Mouse (Mus musculus) cerebral cortex, adult 2 months (tissue): ENCODE measurements around the gene Ubtf.

Experiments used
- WGBS: fragments of 180-500 bp; shearing (Covaris S2); methylation state at CpG from one replicate; pipeline ENCODE4 v1.1.7; 2018; 5-methylcytosine and 5-hydroxymethylcytosine counted together

Gene Ubtf

DNA sequence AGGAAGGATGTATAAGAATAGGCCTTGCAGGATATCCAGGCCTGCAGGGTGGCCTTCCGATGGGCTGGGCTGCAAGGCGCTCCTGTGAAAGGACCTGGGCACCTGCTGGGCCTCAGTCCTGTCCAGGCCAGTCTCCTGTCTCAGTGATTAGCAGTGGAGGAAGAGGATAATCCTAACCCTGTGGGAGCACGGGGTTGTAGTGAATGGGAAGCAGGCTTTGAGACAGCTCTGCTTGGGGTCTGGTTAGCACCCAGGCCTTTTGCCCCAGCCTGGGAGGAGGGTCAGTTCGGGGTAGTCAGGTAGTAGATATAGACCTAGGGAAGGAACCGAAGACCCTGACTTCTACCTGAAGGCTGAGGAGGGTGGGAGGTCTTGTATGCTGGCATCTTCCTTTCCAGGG lies 28.1 kb upstream of the Ubtf start:
- 77% methylated on average over 5 of the region's 5 CpGs for WGBS

DNA sequence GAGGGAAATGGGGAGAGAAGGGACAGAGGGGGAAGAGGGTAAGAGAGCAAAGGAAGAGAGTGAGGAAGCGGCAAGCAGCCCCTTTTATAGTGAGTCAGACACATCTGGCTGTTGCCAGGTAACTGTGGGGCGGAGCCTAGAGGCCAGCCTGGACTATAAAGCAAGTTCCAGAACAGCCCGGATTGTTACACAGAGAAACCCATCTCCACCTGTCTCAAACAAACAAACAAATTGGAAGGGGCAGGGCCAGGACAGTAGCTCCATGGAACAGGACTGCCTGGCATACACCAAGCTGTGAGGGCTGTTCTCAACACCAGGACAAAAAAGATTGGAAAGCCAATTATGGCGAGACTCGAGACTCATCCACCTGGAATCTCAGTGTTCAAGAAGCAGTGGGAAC lies 27.4 kb upstream of the Ubtf start:
- WGBS = 88% methylated on average over 5 of the region's 5 CpGs

DNA sequence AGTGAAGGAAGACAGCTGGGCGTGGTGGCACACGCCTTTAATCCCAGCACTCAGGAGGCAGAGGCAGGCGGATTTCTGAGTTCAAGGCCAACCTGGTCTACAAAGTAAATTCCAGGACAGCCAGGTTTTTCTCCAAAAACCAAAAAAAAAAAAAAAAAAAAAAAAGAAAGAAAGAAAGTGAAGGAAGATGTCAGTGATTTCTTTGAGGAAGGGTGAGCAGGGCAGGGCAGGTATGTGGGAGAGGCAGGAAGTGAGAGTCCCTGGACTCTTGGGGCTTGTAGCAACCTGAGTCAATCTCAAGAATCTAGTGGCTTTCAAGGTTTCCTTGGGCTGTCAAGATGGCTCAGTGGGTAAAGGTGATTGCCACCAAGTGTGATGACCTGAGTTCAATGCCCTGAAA lies 24.9 kb upstream of the Ubtf start:
- WGBS = 94% methylated on average over 3 of the region's 3 CpGs

DNA sequence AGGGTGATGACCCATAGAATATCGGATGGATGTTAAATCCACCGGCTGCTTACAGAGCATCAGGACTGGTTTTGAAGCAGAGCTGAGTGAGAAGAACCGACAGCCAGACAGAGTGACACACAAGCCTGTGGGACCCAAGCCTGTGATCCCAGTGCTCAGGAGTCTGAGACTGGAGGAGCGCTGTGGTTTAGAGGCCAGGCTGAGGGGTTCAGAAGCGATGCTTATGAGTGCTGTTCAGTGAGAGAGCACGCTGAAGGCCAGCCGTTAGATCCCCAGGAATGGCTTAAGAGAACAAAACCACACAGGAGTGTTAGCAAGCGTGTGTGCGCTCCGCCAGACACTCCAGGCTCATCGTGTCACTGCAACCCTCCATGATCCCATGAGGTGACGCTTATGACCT lies 23.2 kb upstream of the Ubtf start:
- WGBS = 87% methylated on average over 12 of the region's 12 CpGs

DNA sequence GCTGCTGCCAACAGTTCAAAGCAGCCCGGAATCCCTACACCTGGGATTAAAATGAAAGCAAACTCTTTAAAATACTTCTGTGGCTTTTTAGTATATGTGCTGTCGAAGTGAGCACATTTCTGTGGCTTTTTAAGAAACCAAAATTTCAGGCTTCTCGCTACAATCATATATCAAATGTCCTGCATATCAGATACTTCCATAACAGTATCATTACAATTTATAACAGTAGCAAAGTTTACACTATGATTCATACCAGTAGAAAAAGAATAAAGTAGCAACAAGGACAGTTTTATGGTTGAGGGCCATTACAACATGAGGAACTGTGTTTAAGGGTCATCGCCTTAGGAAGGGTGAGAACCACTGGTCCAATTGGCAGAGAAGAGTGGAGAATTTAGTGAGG lies 21.6 kb upstream of the Ubtf start:
- 96% methylated on average over 4 of the region's 4 CpGs for WGBS

DNA sequence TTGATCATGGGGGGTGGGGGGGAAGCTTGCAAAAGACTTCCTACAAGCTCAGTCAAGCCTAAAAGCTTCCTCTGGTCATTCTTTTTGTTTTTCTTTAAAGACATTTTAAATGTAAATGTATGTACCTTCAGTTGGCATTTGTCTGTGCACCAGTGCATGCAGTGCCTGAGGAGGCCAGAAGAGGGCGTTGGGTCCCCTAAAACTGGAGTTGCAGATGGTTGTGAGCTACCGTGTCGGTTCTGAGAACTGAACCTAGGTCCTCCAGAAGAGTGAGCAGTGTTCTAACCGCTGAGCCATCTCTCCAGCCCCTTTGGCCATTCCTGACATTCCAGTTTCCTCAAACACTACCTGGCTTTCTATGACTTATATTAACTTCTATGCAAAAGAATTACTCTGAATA lies 20.1 kb upstream of the Ubtf start:
- WGBS = 65% methylated on average over 4 of the region's 4 CpGs

DNA sequence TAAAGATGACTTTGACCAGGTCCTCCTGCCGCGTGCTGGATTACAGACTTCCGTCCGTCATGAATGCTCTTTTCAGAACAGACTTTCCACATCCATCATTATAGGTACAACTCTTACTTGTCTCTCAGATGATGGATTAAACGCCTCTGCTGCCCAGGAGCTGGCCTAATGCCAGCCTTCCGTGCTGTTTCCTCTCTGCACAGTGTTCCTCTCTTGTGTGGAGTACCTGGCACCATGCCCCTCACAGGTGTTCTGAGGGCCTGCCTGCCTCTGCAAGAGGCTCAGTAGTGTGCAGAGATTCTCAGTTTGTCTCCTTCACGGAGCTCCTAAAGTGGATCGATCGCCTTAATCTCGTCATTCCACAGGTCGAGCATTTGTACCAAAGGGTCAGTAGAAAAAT lies 19.7 kb upstream of the Ubtf start:
- 62% methylated on average over 11 of the region's 11 CpGs for WGBS

DNA sequence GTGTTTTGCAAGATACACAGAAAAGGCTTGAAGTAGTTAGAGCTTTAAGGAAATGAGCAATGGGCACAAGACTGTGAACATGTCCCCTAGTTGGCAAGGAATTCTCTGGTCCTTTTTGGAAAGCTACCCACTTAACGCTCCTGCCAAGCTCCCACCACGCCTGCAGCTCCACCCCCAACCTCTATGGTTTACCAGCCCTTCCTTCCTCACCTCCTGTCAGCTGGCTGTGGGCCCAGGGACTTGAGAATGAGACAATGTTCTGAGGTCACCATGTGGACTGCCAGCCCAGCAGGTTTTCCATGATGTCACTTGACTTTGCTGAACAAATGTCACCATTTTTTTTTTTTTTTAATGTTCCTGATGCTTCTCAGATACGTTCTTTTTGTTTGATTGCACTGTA lies 19.0 kb upstream of the Ubtf start:
- WGBS = 26% methylated on average over 3 of the region's 3 CpGs

DNA sequence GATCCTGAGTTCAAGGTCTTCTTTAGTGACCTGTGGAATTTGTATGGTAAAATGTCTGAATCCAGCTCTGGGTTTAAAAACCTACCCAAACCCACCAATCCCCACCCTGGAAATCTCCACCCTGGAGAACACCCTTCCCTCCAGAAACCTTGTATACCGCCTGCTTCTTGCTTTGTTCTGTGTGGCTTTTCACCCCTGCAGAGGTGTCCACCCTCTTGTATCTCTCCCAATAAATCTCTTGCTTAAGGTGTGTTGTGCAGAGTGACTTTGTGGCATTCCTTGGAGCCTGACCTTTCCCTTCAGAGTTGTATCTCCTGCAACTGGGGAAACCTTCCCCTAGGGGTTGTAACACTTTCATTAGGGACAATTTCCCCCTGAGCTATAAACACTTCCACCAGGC lies 18.4 kb upstream of the Ubtf start:
- WGBS = 97% methylated on average over 1 of the region's 1 CpGs

DNA sequence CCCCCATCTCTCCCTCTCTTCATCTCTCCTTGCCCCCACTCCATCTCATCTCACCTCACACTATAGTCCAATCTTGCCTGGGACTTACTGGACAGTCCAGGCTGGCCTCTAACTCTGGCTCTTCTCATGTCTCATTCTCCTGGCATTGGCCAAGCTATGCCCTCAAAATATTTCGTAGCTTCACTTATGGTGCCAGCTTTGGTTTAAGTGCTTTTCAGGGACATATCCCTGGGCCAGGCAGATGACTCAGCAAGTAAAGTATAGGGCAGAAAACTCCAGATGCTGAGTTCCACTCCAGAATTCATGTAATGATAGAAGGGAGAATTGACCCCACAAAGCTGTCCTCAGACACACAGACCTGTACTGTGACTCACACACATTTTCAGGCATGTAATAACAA lies 16.6 kb upstream of the Ubtf start:
- 50% methylated on average over 1 of the region's 1 CpGs for WGBS

DNA sequence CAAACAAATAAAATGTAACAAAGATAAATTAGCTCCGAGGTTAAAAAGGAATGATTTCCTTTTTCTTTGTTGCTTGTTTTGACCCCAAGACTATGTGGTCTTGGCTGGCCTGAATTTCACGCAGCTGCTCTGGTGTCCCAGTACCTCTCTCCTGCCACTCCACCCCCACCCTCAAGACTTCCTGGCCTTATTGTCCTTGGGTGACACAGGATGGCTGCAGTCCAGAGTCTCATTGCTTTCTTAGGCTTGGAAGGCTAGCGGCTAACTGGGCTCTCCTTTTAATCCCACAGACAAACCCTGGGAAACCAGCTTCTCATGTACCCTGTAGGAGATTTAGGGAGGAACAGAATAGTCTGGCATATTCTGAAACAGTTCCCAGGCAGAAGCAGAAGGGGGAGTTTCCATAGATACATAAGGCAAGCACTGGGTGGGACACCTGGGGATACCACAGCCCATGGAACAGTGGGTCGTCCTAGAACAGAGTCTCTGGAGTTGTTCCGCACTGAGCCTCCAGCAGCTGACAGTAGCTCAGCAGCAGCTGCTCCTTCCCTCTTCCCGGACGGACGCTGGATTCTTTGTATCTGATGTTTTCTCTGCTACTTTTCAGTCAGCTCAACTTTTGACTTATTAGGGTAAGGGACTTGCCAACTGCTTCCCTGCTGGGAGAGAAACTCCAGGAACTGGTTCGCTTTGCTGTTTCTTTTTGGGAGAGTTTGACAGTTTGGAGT lies 15.6 kb upstream of the Ubtf start:
- WGBS = 35% methylated on average over 9 of the region's 9 CpGs

DNA sequence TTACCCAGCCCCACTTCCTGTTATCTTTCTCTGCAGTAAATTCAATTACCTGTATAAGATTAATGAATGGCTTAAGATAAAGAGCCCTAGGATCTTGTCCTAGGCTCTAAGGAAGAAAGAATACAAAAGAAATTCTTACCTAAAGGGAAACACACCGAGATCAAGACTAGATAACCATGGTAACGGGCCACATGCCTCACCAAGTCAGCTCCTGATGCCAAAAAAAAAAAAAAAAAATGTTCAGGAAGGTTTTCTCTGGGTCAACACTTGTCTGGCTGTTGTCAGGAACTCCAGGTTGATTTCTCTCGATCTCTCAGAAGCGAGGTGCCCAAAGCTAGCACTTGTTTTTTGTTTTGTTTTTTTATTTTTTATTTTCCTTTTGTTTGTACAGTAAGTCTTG lies 14.5 kb upstream of the Ubtf start:
- 61% methylated on average over 4 of the region's 4 CpGs for WGBS

DNA sequence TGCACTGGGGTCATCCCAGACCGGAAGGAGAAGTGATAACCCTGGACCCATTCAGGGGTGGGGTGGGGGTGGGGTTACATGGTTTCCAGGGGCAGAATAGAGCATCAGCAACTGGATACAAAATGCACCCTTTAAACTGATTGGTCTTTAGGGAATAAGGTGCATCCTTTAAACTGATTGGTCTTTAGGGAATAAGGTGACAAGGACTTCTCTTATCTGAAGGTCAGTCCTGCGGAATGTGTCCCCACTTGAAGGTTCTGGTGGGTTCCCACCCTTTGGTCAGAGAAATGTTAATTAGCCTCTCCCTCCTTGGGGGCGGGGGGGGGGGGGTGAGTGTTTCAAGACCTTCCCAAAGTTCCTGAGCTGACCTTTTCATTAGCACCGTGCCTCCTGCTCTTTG lies 12.3 kb upstream of the Ubtf start:
- 69% methylated on average over 4 of the region's 4 CpGs for WGBS

DNA sequence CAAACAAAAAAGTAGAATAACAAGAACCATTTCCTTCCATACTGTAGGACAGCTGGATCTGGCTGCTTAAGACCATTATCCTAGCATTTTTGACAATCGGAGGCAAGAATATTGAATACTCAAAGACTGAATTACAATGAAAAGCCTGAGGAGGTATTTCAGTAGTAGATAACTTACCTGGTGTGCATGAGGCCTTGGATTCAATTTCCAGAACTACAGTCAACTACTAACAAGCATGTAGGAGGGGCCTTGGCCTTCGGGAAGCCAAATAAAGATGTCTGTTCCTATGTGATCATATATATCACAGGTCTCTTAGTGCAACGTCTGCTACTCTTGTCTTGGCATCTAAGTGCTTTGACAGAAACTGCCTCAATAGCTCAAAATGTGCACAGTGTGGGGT lies 10.5 kb upstream of the Ubtf start:
- 87% methylated on average over 3 of the region's 3 CpGs for WGBS

DNA sequence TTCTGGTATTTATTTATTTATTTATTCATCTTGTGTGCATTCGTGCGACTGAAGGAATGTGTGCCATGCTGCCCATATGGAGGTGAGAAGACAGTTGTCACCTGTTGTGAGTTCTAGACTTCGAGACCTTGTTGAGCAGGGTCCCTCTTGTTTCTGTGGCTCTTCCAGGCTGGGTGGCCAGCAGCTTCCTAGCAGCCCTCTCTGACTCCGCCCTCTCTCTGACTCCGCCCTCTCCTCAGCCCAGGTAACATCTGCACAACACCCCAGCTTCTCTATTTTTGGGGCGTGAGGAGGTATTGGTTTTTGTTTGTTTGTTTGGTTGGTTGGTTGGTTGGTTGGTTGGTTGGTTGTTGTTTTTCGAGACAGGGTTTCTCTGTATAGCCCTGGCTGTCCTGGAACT lies 8.3 kb upstream of the Ubtf start:
- 87% methylated on average over 7 of the region's 7 CpGs for WGBS

DNA sequence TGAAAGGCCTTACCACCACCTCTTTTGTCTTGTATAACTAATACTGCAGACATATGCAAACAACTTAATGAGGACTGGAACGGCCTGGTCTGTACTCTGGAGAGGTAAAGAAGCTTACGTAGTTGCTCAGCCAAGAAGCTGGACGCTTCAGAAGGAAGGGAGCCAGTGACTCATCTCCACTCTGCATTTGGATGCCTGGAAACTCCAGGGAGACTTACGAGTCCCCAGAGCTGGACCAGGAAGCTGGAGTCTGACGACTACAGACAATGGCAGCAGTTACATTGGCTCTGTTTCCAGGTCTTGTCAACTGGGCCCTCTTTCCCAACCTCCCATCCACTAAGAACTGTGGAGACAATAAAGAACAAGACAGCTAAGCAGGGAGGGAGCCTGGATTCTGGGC lies 7.7 kb upstream of the Ubtf start:
- 41% methylated on average over 5 of the region's 5 CpGs for WGBS

DNA sequence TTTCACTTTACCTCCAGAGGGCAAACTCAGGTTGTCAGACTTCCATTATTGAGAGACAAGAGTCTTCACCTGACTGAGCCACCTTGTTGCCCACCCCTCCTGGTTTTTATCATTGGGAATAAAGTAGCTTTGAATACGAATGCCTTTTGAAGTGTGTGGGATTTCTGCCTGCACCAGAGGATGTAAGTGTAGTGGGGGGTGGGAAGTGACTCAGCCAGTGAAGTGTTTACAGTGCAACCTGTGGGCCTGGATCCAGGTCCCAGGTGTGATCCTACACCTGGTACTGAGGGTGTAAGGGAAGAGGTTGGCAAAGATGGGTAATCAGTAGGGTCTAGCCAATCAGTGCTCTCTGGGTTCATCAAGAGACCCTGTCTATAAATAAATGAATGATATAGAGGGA lies 4.0 kb upstream of the Ubtf start:
- WGBS = 51% methylated on average over 1 of the region's 1 CpGs

DNA sequence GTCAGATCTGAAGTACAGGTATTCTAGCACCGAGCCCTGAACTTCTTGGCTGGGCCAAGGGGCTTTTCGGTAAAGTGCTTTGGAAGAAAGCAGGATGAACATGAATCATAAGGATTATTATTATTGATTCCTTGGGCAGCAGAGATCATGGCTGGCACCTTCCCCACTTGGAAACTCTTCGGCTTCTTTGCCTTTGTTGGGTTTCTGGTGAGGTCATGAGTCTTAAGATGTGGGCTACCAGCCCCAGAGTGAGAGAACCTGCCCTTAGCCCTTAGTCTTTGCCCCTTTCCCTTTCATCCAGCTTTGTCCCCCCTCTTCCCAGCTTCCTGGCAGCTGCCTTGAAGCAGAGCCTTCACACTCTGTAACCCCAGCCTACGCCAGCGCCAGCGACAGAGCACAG lies 2.4 kb upstream of the Ubtf start:
- 88% methylated on average over 6 of the region's 6 CpGs for WGBS

DNA sequence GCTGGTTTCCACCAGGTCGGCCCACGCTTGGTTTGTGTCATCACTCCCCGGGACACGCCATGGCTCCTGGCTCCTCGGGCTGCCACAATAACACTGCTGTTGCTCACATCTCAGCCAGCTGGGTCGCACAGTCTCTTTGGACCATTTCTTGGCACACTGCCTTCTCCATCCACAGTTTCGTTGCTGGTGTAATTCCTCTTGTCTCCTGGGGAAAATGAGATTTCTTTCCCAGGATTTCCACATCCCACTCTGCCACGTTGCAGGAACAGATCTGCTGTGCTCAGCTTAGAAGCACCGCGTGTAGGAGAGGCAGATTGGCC lies 1.1 kb upstream of the Ubtf start:
- WGBS = under 1% methylated on average over 10 of the region's 10 CpGs

DNA sequence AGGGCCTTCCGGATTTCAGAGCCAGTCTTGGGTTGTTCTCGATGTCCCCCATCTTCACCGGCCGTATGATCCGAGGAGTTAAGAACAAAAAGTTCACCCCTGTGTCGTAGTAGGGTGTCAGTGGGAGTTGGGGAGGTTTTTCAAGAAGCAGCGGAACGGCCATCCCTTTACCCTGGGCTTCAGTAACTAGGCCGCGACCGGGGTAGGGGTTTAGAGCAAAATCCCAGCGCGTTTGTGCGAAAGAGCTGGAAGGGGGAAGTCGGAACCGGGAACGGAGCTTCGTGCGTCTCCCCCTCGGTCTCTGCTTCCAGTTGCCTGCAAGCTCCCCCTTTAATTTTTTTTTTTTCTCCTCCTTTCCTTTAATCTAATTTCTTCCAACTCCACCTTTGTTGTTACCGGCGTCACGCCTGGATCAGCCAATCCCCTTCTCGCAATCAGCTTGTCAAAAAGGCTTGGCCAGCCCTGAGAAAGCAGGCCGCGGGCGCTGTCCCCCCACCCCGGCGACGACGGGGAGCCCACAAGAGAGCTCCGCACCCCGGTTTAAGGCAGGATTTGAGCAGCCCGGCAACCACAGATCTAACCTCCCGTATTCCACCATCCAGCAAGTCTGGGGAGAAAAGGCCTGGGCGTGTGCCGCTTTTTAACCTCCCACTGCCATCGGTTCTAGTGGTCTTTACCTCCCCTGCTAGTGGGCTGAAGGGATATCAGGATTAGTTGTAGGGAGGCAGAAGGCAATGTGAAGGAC lies 571 bp upstream of the Ubtf start:
- WGBS = under 1% methylated on average over 38 of the region's 38 CpGs

DNA sequence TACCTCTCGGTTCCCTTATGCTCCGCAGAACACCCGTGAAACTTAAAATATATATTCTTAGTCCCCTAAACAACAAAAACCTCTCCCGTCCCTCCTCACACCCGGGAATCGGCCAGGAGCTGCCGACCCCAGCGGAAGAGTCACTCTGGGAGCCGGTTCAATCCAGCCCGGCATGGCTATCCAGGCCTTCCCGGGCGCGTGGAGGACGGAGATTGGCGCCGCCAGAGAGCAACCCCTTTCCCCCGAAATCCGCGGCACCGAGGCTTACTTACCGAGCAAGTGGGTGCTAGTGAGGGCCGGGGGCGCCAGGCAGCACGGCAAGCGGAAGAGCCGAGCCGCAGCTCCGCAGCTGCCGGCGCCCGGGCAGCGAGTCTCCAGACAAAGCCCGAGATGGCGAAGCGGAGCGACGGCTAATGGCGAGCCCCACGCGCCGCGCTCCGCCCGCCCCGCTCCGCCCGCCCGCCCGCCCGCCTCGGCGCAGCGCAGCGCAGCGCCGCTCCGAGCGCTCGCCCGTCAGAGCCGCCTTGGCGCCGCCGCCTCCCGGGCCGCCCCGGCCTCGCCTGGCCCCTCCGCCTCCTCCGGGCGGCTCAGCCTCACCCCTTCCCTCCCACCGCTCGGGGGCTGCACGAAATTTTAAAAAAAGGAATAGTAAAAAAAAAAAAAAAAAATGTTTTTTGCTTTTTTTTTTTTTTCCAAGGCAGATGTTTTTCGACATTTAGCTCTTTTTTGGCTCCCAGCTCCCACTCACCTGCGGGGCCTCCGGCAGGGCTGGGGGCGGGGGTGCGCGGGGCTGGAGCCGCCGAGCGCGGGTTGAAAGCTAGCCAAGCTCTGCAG lies 749 bp downstream of the Ubtf start:
- WGBS = under 1% methylated on average over 84 of the region's 84 CpGs

DNA sequence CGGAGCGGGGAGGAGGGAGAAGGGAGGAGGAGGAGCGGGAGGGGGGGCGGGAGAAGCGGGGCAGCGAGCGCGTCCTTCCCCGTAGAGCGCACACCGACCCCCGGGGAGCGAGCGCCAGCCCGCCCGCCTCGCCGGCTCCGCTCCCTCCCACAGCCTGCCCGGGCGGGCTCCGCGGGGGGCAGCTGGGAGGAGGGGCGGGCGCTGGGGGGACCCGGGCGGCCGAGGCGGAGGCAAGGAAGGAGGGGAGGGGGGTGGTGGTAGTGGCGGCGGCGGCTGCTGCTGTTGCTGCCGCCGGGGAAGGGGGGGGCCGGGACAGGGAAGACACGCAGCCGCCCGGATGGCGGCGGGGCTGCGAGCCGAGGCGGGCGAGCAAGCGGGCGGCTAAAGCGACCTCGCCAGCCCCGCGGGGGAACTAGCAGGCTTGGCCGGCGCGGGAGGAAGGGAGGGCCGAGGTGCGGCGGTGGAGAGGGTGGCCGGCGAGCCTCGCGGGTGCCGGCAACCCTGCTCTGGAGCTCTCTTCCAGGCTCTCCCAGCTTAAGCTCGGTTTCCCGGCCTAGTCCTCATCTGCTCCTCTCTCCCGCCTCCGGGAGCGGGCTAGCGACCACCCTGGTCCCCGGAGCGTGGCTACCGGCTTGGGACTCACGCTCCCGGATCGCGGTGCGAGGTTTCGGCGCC lies 1.5 kb downstream of the Ubtf start:
- under 1% methylated on average over 67 of the region's 77 CpGs for WGBS
